In the genomic region with DNA sequence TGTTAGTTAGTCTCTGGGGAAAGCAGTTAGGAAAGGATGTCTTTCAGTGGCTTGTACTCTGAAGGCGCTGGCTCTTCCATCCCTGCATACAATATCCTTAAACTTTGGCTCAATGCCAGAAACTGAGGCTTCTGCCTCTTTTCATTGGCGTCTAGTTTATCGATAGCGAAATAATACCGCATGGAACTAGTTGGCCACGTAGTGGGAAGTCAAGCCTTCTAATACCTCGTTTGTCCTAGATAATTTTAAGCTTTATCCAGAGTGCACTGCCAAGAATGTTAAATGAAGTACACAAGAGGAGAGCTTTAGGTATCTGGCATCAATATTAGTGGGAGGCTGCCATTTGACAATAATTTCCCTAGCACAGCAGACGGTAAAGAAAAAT, we compare ENCODE assay signal across 10 mouse cellular contexts. TPM values are rescaled to one million over a fixed set of nuclear protein-coding genes. Genes with fewer than 3 reads are reported as not detected.
A peak's percentile ranks its signal among the peaks of the same experiment; 100 is the strongest.
DNase-seq lines count a peak whose midpoint lies in the region; ATAC-seq and TF ChIP-seq lines count a peak whose summit lies in the region.
"Had no signal": no experiment of that assay in that cellular context is flagged by ENCODE, and none has a peak within 500 bp of the region (broad histone marks: within the 10 kb centered on the region; RNA-seq: fewer than 3 reads in every experiment).

No protein-coding gene starts in this region.

- no peaks in the 10 kb centered on the region for H3K9me3 ChIP-seq in kidney, postnatal 0 days (replicated peaks; ENCODE audit: low read length)
- H3K9me3 ChIP-seq in heart, embryonic 10.5 days, result no peaks in the 10 kb centered on the region

- no peak for TF ChIP-seq CTCF in kidney, postnatal 0 days (IDR thresholded peaks at IDR 0.05; ENCODE audit: low read depth)
- TF ChIP-seq CTCF in cortical plate, adult 2 months (IDR thresholded peaks at IDR 0.05; ENCODE audit: extremely low read depth, insufficient read depth, low read length), result no peak

- H3K27me3 ChIP-seq in kidney, postnatal 0 days (ENCODE audit: insufficient read depth, low read length), result no peaks in the 10 kb centered on the region
- H3K27me3 ChIP-seq in heart, embryonic 10.5 days (ENCODE audit: insufficient read depth, poor library complexity, severe bottlenecking), result peaks cover 57% of the 10 kb centered on the region

- TF ChIP-seq POLR2A in cortical plate, adult 2 months (IDR thresholded peaks at IDR 0.05; ENCODE audit: extremely low read depth, insufficient read depth, low read length), result no peak

- H3K9ac ChIP-seq in kidney, postnatal 0 days (ENCODE audit: low read depth, low read length), result no peak overlapping the region

- no peak overlapping the region for H3K27ac ChIP-seq in kidney, postnatal 0 days
- peak overlapping the region; percentile 53 for H3K27ac ChIP-seq in cortical plate, adult 2 months (ENCODE audit: insufficient read depth, low read length)
- H3K27ac ChIP-seq in heart, embryonic 10.5 days, result no peak overlapping the region

- no peak overlapping the region for H3K4me2 ChIP-seq in kidney, postnatal 0 days (ENCODE audit: low read length)

- H3K4me1 ChIP-seq in kidney, postnatal 0 days (replicated peaks; ENCODE audit: insufficient read depth, low read length), result peaks cover 5% of the 10 kb centered on the region; the same call in 1 of the 2 replicates
- no peaks in the 10 kb centered on the region; the same call in 1 of the 2 replicates for H3K4me1 ChIP-seq in cortical plate, adult 2 months (ENCODE audit: control insufficient read depth, insufficient read depth, low read length)
- H3K4me1 ChIP-seq in heart, embryonic 10.5 days, result peaks cover 4% of the 10 kb centered on the region; the same call in 1 of the 2 replicates

- H3K36me3 ChIP-seq in kidney, postnatal 0 days (ENCODE audit: insufficient read depth, low read length), result no peaks in the 10 kb centered on the region
- H3K36me3 ChIP-seq in heart, embryonic 10.5 days, result no peaks in the 10 kb centered on the region

- 33% methylated on average over 8 of the region's 8 CpGs for WGBS in kidney, postnatal 0 days
- 36% methylated on average over 8 of the region's 8 CpGs for WGBS in heart, embryonic 10.5 days

- H3K4me3 ChIP-seq in kidney, postnatal 0 days (replicated peaks; ENCODE audit: low read depth, low read length), result no peak overlapping the region
- peak overlapping the region; percentile 53 for H3K4me3 ChIP-seq in cortical plate, adult 2 months (ENCODE audit: insufficient read depth, low read length)
- H3K4me3 ChIP-seq in heart, embryonic 10.5 days, result no peak overlapping the region
- H3K4me3 ChIP-seq: erythroblast, embryonic 14.5 days had no signal

- no peak for ATAC-seq in kidney, postnatal 0 days (replicated peaks; ENCODE audit: low FRiP score, low read depth)

- peak; percentile 12 for DNase-seq in kidney, postnatal 0 days (ENCODE audit: low spot score)
- no peak for DNase-seq in kidney, adult 9 months
- DNase-seq in layer of hippocampus, postnatal 10 days (ENCODE audit: low spot score in 2 of 2), result peak; percentile 19 to 36
- peak; percentile 37 to 57 for DNase-seq in right cerebral cortex, postnatal 10 days (ENCODE audit: low spot score in 2 of 2)
- DNase-seq in heart, embryonic 10.5 days (ENCODE audit: low spot score), result no peak
- no peak for DNase-seq in ovary, postnatal 14 days (ENCODE audit: low spot score)
- DNase-seq in kidney, postnatal 14 days, result no peak

RNA-seq across cellular contexts. Expression of a gene that starts 2.2 kb away (rescaled TPM):
- 5.9 and 6.5 TPM in 2 replicates for polyA plus RNA-seq in kidney, postnatal 0 days (2015; fragmentation: Nextera tagmentation; extraction: Ambion mirVana)
- 86.0 and 93.8 TPM in 2 replicates for polyA plus RNA-seq in cortical plate, adult 2 months (2012; rRNA removed)
- total RNA-seq in layer of hippocampus, postnatal 10 days (2021), result 100 to 1,000 TPM; 127 to 140 TPM
- 1.3 and 2.0 TPM in 2 replicates for polyA plus RNA-seq in heart, embryonic 10.5 days (2016; fragmentation: Nextera tagmentation; extraction: Ambion mirVana)
- polyA plus RNA-seq: liver, adult 2 months had no signal

Comparison
In these comparisons a context has a peak if more than half of its experiments do, and no peak if none do; other contexts are left out.
1. DNase-seq: peak in kidney, postnatal 0 days (single experiment), layer of hippocampus, postnatal 10 days (2 of 2) and right cerebral cortex, postnatal 10 days (2 of 2); none in kidney, adult 9 months (single experiment), heart, embryonic 10.5 days (single experiment), ovary, postnatal 14 days (single experiment) and kidney, postnatal 14 days (single experiment).
2. RNA of a gene that starts 2.2 kb away (polyA plus RNA-seq): 86.0 to 93.8 TPM in cortical plate, adult 2 months; 5.9 to 6.5 TPM in kidney, postnatal 0 days and 1.3 to 2.0 TPM in heart, embryonic 10.5 days; every median in the first group is over 10 times any median in the second.